Mouse (Mus musculus) right cerebral cortex, postnatal 14 days (tissue): ENCODE measurements at regions not wholly inside any gene's neighbourhood (a gene's known extent, or its start where the extent isn't known, plus 50 kb on each side); places are given as distances from the start of the nearest gene placed in this dataset.
A peak's percentile ranks its signal among the peaks of the same experiment; 100 is the strongest.

Source experiments
- DNase-seq: peaks from one replicate; pipeline ENCODE4 v3.0.0; 2022

GRCm38 (mm10) chr1:64195970-64196491 lies 73.9 kb upstream of the Klf7 start:
- peak; percentile 13 for DNase-seq

GRCm38 (mm10) chr1:64195294-64195693 lies 73.2 kb upstream of the Klf7 start:
- no peak for DNase-seq

- DNase-seq = peak; percentile 37
Observed at GRCm38 (mm10) chr1:64193150-64193838, 71.2 kb upstream of the Klf7 start.

- no peak for DNase-seq
Observed at GRCm38 (mm10) chr1:64192736-64193135, 70.7 kb upstream of the Klf7 start.

- DNase-seq = no peak
Observed at GRCm38 (mm10) chr1:64191242-64192220, 69.4 kb upstream of the Klf7 start.

GRCm38 (mm10) chr1:64190705-64191104 lies 68.6 kb upstream of the Klf7 start:
- DNase-seq = no peak

- no peak for DNase-seq
Observed at GRCm38 (mm10) chr1:64190097-64190496, 68.0 kb upstream of the Klf7 start.

- DNase-seq = peak; percentile 13
Observed at GRCm38 (mm10) chr1:64189471-64189870, 67.4 kb upstream of the Klf7 start.

- no peak for DNase-seq
Observed at GRCm38 (mm10) chr1:64187796-64188513, 65.9 kb upstream of the Klf7 start.

- DNase-seq = no peak
Observed at GRCm38 (mm10) chr1:64173708-64174107, 51.6 kb upstream of the Klf7 start.

- DNase-seq = no peak
Observed at GRCm38 (mm10) chr1:64172122-64172521, 50.0 kb upstream of the Klf7 start.
